Comparison of ENCODE assay signal across 14 mouse cellular contexts in the genomic region with DNA sequence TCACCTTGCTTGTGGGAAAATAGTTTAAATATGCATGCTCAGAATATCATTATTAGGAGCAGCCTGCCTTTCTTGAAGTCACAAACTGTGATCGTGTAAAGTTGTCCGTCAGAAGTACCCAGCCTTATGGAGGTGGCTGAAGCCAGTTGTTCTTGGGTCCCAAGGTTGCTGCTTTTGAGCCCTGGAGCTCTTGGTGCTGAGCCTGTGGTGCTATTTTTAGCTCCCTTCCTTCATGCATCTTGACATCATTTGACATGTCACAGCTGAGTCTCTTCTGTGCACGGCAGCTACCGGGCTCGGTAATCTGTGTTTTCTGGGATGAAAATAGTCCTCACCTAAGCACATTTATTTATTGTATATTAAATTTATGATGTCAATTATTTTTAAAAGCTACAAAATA.
DNase-seq lines count a peak whose midpoint lies in the region; ATAC-seq and TF ChIP-seq lines count a peak whose summit lies in the region.
"Had no signal": no experiment of that assay in that cellular context is flagged by ENCODE, and none has a peak within 500 bp of the region (broad histone marks: within the 10 kb centered on the region; RNA-seq: fewer than 3 reads in every experiment).

No protein-coding gene starts in this region.

- peak; percentile 32 to 48 for DNase-seq in heart, adult 18-20 months
- no peak for DNase-seq in heart, postnatal 25 days (ENCODE audit: low spot score)
- peak in 1 of 2 experiments; percentile 40 for DNase-seq in heart, adult 2 months
- DNase-seq in midbrain, embryonic 14.5 days: peak; percentile 19
- DNase-seq: adrenal gland, postnatal 36 days; cerebellum, adult 11 months; kidney, adult 8-10 months; lung, adult 18-20 months had no signal

- TF ChIP-seq CTCF in heart, adult 2 months (IDR thresholded peaks at IDR 0.05): no peak

- no peak overlapping the region for H3K4me3 ChIP-seq in heart, adult 2 months
- no peak overlapping the region for H3K4me3 ChIP-seq in heart, embryonic 13.5 days
- no peak overlapping the region for H3K4me3 ChIP-seq in midbrain, embryonic 14.5 days (replicated peaks; ENCODE audit: low read depth, low read length)
- no peak overlapping the region for H3K4me3 ChIP-seq in intestine, embryonic 15.5 days (replicated peaks)
- H3K4me3 ChIP-seq in neural tube, embryonic 15.5 days (replicated peaks): no peak overlapping the region
- H3K4me3 ChIP-seq: myocyte had no signal

- no peaks in the 10 kb centered on the region for H3K36me3 ChIP-seq in heart, adult 2 months (ENCODE audit: control insufficient read depth, insufficient read depth, low read length)
- no peaks in the 10 kb centered on the region for H3K36me3 ChIP-seq in heart, embryonic 13.5 days
- H3K36me3 ChIP-seq in midbrain, embryonic 14.5 days (ENCODE audit: control insufficient read depth, insufficient read depth, low read length): 0 out of 2 replicates have a peak, but pooled peaks cover 3% of the 10 kb centered on the region
- H3K36me3 ChIP-seq in intestine, embryonic 15.5 days: no peaks in the 10 kb centered on the region
- H3K36me3 ChIP-seq in neural tube, embryonic 15.5 days: no peaks in the 10 kb centered on the region

- H3K27me3 ChIP-seq in heart, adult 2 months (ENCODE audit: control insufficient read depth, insufficient read depth, low read length): no peaks in the 10 kb centered on the region
- H3K27me3 ChIP-seq in heart, embryonic 13.5 days (replicated peaks): no peaks in the 10 kb centered on the region
- no peaks in the 10 kb centered on the region for H3K27me3 ChIP-seq in midbrain, embryonic 14.5 days (ENCODE audit: control insufficient read depth, insufficient read depth, low read length)
- H3K27me3 ChIP-seq in intestine, embryonic 15.5 days (replicated peaks): no peaks in the 10 kb centered on the region
- no peaks in the 10 kb centered on the region for H3K27me3 ChIP-seq in neural tube, embryonic 15.5 days (replicated peaks)

- TF ChIP-seq EP300 in heart, adult 2 months (IDR thresholded peaks at IDR 0.05; ENCODE audit: insufficient read depth, low read depth, low read length): no peak

- no peak for ATAC-seq in heart, embryonic 13.5 days (ENCODE audit: extremely low read depth, insufficient number of reproducible peaks, low FRiP score, low TSS enrichment)
- no peak for ATAC-seq in midbrain, embryonic 14.5 days (ENCODE audit: low FRiP score, low TSS enrichment)
- ATAC-seq in intestine, embryonic 15.5 days: no peak
- no peak for ATAC-seq in inflammation-experienced regulatory T-cells, adult 6 months
- no peak for ATAC-seq in neural tube, embryonic 15.5 days (ENCODE audit: low FRiP score)

- no peaks in the 10 kb centered on the region for H3K9me3 ChIP-seq in heart, embryonic 13.5 days
- H3K9me3 ChIP-seq in midbrain, embryonic 14.5 days (ENCODE audit: control insufficient read depth, low read length): no peaks in the 10 kb centered on the region
- no peaks in the 10 kb centered on the region for H3K9me3 ChIP-seq in intestine, embryonic 15.5 days
- H3K9me3 ChIP-seq in neural tube, embryonic 15.5 days (replicated peaks): no peaks in the 10 kb centered on the region

- no peaks in the 10 kb centered on the region for H3K79me2 ChIP-seq in heart, adult 2 months (replicated peaks; ENCODE audit: control insufficient read depth, insufficient read depth, low read length)

- H3K4me1 ChIP-seq in heart, adult 2 months (ENCODE audit: control insufficient read depth, insufficient read depth, low read length): no peaks in the 10 kb centered on the region
- peaks cover 29% of the 10 kb centered on the region for H3K4me1 ChIP-seq in heart, embryonic 13.5 days
- peaks cover 13% of the 10 kb centered on the region; the same call in 1 of the 2 replicates for H3K4me1 ChIP-seq in midbrain, embryonic 14.5 days (ENCODE audit: control insufficient read depth, insufficient read depth, low read length)
- H3K4me1 ChIP-seq in intestine, embryonic 15.5 days (replicated peaks): no peaks in the 10 kb centered on the region
- H3K4me1 ChIP-seq in neural tube, embryonic 15.5 days: peaks cover 14% of the 10 kb centered on the region

- H3K4me2 ChIP-seq in heart, embryonic 13.5 days: no peak overlapping the region; the same call in 1 of the 2 replicates
- H3K4me2 ChIP-seq in midbrain, embryonic 14.5 days (ENCODE audit: low read length): no peak overlapping the region
- H3K4me2 ChIP-seq in intestine, embryonic 15.5 days (replicated peaks): no peak overlapping the region
- no peak overlapping the region for H3K4me2 ChIP-seq in neural tube, embryonic 15.5 days

- H3K9ac ChIP-seq in heart, adult 2 months (ENCODE audit: low read depth, low read length): no peak overlapping the region
- H3K9ac ChIP-seq in heart, embryonic 13.5 days: no peak overlapping the region
- no peak overlapping the region for H3K9ac ChIP-seq in midbrain, embryonic 14.5 days (replicated peaks; ENCODE audit: low read length)
- H3K9ac ChIP-seq in intestine, embryonic 15.5 days: no peak overlapping the region
- H3K9ac ChIP-seq in neural tube, embryonic 15.5 days (replicated peaks): no peak overlapping the region

- 36% methylated on average over 5 of the region's 5 CpGs for WGBS in heart, adult 2 months
- 24% methylated on average over 5 of the region's 5 CpGs for WGBS in heart, embryonic 13.5 days
- WGBS in midbrain, embryonic 14.5 days: 57% methylated on average over 5 of the region's 5 CpGs
- 52% methylated on average over 5 of the region's 5 CpGs for whole genome bisulfite sequencing in intestine, embryonic 15.5 days
- 71% methylated on average over 5 of the region's 5 CpGs for WGBS in neural tube, embryonic 15.5 days

- intact Hi-C loops in heart, postnatal 25 days (cut with DNase I): no loop called here
- intact Hi-C loops in heart, adult 2 months (cut with DNase I): no loop called here

- TF ChIP-seq POLR2A in heart, adult 2 months (IDR thresholded peaks at IDR 0.05; ENCODE audit: insufficient read depth, low read depth, low read length): no peak

- H3K27ac ChIP-seq in heart, adult 2 months: peak overlapping the region; percentile 63
- peak overlapping the region; percentile 53 for H3K27ac ChIP-seq in heart, embryonic 13.5 days (replicated peaks)
- peak overlapping the region; percentile 26; the same call in 1 of the 2 replicates for H3K27ac ChIP-seq in midbrain, embryonic 14.5 days (replicated peaks; ENCODE audit: low read depth, low read length)
- H3K27ac ChIP-seq in intestine, embryonic 15.5 days: no peak overlapping the region
- no peak overlapping the region for H3K27ac ChIP-seq in neural tube, embryonic 15.5 days (replicated peaks)
- H3K27ac ChIP-seq: macrophage had no signal

Comparison
In these comparisons a context has a peak if more than half of its experiments do, and no peak if none do; other contexts are left out.
1. H3K27ac ChIP-seq: peak in heart, adult 2 months (single experiment), heart, embryonic 13.5 days (single experiment) and midbrain, embryonic 14.5 days (single experiment); none in intestine, embryonic 15.5 days (single experiment) and neural tube, embryonic 15.5 days (single experiment).